Mouse (Mus musculus): ENCODE measurements at regions not wholly inside any gene's neighbourhood (a gene's known extent, or its start where the extent isn't known, plus 50 kb on each side); places are given as distances from the start of the nearest gene placed in this dataset.

DNA sequence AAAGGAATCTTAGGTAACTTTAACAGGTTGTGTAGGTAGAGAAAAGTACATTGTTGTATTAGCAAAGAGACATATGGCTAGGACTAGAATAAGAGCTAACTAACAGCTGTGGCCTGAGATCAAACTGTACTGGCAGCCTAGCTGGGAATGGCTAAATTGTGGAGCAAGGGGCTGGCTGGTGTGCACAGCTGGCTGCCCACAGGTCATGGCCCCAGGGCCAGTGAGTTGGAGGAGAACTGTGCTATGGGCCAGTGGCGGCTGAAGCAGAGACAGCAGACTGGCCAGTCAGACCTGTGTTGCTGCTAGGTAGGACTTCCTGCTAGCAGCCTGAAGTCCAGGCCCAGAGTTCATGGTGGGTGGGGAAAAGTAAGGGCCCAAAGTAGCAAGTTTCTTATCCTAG lies 394.6 kb downstream of the Hace1 start:
- no peak for DNase-seq (ENCODE audit: low spot score in 2 of 2)

DNA sequence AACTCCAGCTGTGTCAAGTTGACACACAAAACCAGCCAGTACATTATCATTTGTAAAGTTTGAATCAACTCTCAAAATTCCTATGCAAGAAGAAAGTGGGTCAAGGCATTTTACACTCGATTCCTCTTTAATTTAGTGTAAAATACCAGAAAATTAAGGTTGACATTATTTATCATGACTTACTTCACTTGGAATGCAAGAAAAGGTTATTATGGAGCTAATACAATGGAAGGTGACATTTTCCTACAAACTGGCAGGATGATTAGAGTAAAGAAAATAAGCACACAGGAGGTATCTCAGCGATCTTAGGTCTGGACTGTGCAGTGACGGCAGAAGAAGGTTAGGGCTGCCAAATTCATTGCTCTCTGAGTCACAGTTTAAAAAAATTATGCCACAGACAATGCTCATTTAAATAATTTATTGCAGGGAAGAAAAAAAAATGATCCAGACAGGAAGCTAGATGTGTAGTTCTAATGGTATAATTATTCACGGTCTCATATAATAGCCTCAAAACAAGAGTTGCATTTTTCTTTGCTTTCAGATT lies 405.2 kb downstream of the Hace1 start:
- DNase-seq (ENCODE audit: low spot score in 2 of 2), result no peak

GRCm38 (mm10) chr10:45983671-45984335 lies 406.2 kb downstream of the Hace1 start:
- DNase-seq (ENCODE audit: low spot score in 2 of 2), result no peak

DNA sequence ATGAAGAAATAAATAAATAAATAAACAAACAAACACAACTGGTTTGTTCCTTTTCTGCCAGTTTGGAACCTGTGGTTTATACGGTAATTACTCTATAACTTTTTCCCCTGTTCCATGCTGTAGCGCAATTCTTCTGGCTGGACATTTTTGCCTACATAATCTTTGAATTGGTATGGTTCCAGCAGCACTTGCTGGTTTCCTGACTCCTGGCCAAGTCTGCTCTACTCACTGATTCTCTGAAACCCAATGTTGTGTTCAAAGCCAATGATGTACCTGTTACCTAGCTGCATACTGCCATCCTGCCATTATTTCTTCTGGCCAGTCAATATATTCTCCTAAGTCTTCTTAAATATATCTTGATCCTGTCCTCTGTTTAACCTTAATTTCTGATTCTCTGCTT lies 408.7 kb downstream of the Hace1 start:
- no peak for DNase-seq (ENCODE audit: low spot score in 2 of 2)

DNA sequence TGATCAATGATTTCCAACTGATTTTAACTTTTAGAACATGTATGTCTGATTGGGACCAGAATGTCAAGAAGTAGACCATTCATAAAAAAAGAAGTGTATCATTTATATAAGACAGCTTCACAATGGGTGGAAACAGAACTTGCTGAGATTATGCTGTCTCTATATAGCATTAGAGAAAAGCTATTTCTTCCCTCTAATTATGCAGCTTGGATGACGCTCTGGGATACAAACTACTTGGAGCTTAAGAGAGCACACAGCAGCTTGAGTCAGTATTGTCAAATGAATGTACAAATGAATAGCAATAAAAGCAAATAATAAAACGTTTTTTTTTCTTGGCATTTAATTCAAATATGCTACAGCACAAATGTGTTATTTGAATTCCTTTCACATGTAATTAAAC lies 428.7 kb downstream of the Hace1 start:
- DNase-seq (ENCODE audit: low spot score in 2 of 2), result no peak

DNA sequence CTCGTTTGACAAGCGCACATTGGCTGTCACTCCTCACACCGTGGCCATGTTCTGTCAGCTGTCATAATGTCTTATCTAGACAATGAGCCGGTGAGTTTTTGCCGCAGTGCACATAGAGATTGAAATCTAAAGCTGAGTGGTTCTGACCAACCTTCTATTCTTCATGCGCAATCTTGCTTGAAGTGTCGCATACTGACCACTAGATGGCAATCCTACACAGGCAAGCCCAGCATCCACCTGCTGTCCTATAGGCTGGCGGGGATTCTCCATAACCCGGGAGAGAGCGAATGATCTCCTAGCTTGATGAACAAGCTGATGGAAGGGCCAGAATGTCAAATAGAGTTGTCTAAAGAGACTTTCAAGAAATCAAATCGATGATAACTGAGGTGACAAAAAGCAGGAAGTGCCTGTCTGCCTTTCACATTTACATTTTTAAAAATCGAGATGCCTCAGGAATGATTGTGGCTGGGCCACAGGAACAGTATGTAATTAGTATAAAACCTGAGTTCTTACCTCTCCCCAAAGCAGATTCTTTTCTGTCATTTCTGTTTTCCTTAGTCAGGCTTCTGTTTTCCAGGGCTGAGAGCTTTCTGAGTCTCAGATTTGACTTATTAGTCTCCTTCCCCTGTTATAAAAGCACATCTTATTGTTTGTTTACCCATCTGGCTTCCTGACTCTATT lies 434.4 kb downstream of the Hace1 start:
- no peak for DNase-seq (ENCODE audit: low spot score in 2 of 2)

- DNase-seq (ENCODE audit: low spot score in 2 of 2), result no peak
These were observed 435.0 kb downstream of the Hace1 start for GRCm38 (mm10) chr10:46012599-46012998.

GRCm38 (mm10) chr10:46016295-46016694 lies 438.7 kb downstream of the Hace1 start:
- no peak for DNase-seq (ENCODE audit: low spot score in 2 of 2)

DNA sequence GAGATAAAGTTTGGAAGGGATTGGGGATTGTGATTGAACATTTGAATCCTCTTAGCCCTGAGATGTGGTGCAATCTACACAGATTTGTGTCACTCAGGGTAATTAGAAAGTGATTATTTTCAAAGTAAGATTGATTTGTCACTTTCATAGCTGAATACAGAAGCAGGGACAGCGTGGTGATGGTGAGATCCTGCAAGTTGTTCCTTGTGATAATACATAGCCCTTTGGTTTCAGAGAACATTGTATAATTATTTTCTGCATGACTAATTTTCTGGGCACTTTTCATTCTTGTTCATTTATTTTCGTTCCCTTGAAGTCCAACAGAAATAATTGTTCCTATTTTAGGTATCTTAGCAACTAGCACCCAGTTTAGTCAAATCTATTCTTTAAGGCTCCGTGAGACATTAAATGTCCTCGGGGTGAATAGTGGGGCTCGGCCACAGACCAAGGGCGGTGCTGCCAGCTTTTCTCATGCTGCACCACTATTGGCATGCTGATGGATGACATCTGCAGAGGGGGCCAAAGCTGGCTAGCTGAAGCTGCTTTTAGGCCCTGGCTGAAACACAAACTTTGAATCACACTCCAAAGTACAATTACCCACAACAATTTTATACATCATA lies 468.0 kb downstream of the Hace1 start:
- no peak for DNase-seq (ENCODE audit: low spot score in 2 of 2)

DNA sequence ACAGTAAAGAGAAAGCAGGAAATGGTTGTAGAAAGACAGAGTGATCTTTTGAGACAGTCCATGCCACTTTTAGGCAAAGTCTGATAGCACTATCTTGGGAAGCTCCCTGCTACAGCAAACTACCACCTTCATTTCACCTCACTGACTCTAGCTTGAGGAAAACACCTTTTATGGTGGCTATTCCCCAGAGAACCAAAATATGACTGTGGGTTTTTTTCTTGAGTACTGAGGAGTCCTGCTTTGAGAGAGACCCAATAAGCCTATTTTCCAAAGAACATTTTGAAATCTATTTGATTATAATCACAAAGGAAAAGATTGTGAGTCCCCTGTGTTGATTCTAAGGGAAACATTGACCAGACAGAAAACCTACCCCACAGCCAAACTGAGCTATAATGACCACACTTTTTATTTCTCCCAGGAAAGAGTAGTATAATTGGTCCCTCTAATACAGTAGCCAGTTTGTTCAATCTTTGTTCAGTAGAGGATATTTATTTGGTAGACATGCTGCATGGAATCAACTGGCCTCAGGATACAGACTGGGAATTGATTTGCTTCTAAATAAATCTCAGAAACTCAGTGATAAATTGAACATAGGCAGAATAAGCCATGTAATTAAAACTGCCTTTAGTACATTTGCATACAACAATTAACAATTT lies 468.6 kb downstream of the Hace1 start:
- no peak for DNase-seq (ENCODE audit: low spot score in 2 of 2)

DNA sequence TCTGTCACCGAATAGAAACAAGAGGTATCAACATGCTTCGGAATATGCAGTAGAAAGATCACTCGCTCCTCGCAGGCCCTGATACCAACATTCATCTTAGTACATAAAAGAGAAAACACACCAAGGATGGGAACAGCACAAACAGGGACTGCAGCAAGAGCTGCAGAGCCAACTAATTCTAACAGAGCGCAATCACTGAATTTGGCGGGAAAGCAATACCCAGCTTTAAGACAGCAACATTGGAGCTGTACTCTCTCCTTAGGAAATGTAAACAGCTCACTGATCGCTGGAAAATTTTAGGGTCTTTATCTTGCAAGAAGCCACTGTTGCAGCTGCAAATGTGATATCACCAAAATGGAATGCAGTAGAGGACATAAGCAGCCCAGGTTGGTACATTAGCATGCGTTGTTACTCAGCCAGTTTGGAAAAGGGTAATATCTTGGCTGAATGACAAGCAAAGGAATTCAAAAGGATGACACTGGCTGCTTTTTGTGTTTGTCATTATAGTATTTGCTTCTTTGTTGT lies 469.3 kb downstream of the Hace1 start:
- no peak for DNase-seq (ENCODE audit: low spot score in 2 of 2)

DNA sequence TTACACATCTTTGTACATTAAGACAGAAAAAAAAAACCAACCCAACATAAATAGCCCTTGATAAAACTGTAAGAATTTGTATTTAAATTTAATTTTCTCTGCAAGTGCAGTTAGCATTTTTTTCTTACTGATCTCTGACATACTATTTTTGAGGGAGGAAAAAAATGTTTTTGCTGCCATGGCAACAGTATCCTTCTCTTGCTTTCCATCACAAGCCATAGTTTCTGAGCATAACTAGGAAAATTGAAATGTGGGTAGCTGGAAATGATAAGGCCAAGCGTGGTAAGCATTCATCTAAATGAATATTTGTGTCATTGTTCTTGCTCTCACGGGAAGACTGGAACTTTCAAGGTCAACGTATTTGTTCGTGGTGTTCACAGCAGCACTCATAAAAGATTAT lies 470.0 kb downstream of the Hace1 start:
- no peak for DNase-seq (ENCODE audit: low spot score in 2 of 2)

- no peak for DNase-seq (ENCODE audit: low spot score in 2 of 2)
These were observed 480.0 kb downstream of the Hace1 start for GRCm38 (mm10) chr10:46057362-46058198.

- DNase-seq (ENCODE audit: low spot score in 2 of 2), result no peak
These were observed 480.5 kb downstream of the Hace1 start for GRCm38 (mm10) chr10:46058199-46058472.

- DNase-seq (ENCODE audit: low spot score in 2 of 2), result no peak
These were observed 481.7 kb downstream of the Hace1 start for GRCm38 (mm10) chr10:46059285-46059684.

DNA sequence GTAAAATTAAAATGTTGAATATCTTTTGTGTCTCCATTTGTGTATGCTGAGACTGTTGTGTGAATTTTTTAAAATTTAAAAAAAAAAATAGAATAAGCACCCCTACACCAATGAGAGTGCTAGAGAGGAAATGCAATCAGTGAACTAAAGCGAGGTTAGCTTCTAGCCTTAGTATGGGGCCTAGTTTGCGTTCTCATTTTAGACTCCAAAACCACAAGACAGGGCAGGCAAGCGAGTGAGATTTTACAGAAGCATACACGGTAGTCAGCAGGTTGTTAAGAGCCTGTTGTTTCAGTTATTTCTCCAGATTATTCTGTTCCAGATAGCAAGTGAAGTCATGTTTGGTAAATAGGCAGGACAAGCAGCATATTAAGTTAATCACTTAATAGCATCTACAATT lies 486.2 kb downstream of the Hace1 start:
- DNase-seq (ENCODE audit: low spot score in 2 of 2), result no peak

- DNase-seq (ENCODE audit: low spot score in 2 of 2), result no peak
These were observed 493.1 kb downstream of the Hace1 start for GRCm38 (mm10) chr10:46070766-46071165.

DNA sequence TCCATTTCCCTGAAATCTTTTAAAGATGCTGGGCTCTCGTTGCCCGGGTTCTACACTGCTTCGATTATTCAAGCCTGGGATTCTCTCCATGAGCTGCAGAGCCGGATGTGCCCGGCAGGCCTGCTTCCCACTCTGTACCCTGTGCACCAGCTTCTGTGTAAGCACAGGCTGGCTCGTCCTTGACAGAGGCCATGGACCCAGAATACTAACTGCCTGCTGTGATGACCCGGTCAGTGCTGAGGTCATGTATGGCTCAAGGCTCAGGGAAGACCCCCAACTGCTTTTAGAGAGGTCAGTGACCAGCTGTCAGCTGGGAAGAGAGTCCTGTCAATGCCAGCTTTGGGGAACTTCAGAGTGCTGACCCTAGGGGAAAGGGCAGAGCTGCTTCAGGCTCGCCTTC lies 493.6 kb downstream of the Hace1 start:
- DNase-seq (ENCODE audit: low spot score in 2 of 2), result no peak

GRCm38 (mm10) chr10:46071810-46072549 lies 494.4 kb downstream of the Hace1 start:
- no peak for DNase-seq (ENCODE audit: low spot score in 2 of 2)

- no peak for DNase-seq (ENCODE audit: low spot score in 2 of 2)
These were observed 495.2 kb downstream of the Hace1 start for GRCm38 (mm10) chr10:46072550-46073470.
